Mouse (Mus musculus): ENCODE results near the gene Csnk1e. TPM values are rescaled to one million over a fixed set of nuclear protein-coding genes. Genes with fewer than 3 reads are reported as not detected.

The Csnk1e gene
- polyA plus RNA-seq, 1 experiment from 2014 or later, result 267 TPM

DNA sequence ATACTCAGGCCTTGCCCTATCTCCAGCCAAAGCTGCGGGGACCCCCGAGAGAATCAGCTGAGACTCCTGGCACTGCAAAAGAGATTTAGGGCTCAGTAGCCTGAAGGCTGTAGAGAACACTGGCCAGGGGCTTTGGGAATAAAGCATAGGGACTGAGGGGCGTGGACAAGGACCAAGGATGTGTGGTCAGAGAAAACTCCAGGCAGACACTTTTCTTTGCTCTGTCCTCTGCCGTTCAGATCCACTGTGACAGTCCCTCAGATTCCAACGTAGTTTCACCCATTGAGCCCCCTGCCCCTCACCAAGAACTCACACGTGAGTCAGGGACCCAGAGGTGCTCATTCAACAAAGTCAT lies 13.1 kb downstream of the Csnk1e start:
- WGBS, result 4% methylated on average over 6 of the region's 6 CpGs
- no peaks in the 10 kb centered on the region for H3K9me3 ChIP-seq
- ATAC-seq (ENCODE audit: low FRiP score, low read depth), result peak; percentile 53
- H3K36me3 ChIP-seq, result peaks cover 19% of the 10 kb centered on the region
- H3K4me1 ChIP-seq, result peaks cover 46% of the 10 kb centered on the region
- H3K9ac ChIP-seq (replicated peaks), result peak overlapping the region; percentile 99
- H3K27ac ChIP-seq (replicated peaks), result peak overlapping the region; percentile 98
- H3K4me3 ChIP-seq, result peak overlapping the region; percentile 95
- peak overlapping the region; percentile 96 for H3K4me2 ChIP-seq (replicated peaks)
- peaks cover 13% of the 10 kb centered on the region; the same call in 1 of the 2 replicates for H3K27me3 ChIP-seq

DNA sequence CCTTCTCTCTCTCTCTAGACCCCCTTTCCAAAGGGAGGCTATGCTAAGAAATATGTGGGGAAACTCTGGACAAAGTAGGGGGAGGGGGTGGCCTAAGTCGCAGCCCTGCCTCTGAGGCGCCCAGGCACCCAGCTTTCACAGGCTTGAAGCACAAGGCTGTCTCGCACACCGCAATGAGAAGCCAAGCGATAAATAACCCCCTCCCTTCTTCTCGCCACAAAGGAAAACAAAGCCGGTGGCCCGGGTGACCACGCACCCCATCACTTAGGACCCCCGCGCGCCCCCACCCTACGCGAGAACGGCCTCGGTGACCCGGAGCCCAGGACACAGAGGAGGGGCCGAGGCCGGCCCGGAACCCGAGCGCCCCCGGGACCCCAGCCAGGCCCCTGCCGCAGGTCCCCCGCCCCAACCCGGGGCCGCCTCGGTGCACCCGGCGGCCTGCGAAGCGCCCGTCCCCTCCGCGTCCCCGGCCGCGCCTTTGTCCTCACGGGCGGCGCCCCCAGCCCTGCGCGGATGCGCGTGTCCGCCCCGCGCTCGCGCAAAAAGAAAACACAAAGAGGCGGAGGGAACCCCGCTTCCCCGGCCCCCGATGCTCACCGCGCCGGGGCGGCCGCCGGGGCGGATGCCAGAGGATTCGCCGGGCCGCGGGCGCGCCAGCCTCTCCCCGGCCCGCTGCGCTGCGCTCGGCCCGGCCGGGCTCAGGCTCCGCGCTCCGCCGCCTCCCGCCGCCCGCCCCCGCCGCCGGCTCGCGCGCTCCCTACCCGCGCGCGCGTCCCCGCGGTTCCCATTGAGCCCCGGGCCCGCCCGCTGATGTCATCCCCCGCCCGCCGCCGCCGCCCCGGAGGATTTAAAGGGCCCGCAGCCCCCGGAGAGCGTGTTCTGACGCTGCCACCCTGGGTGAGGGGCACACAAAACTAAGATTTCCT lies 13.8 kb downstream of the Csnk1e start:
- 1% methylated on average over 76 of the region's 107 CpGs for WGBS
- H3K4me1 ChIP-seq, result peaks cover 53% of the 10 kb centered on the region
- peak; percentile 81 for ATAC-seq (ENCODE audit: low FRiP score, low read depth)

GRCm38 (mm10) chr15:79440651-79441330 lies 14.6 kb downstream of the Csnk1e start:
- Histone ChIP-seq H3K4me2 (replicated peaks) (peak overlapping the region; percentile 96), H3K9me3 (no peaks in the 10 kb centered on the region), H3K27ac (replicated peaks) (peak overlapping the region; percentile 98), H3K9ac (replicated peaks) (peak overlapping the region; percentile 99), H3K27me3 (peaks cover 13% of the 10 kb centered on the region; the same call in 1 of the 2 replicates), H3K4me3 (peak overlapping the region; percentile 95), H3K4me1 (peaks cover 61% of the 10 kb centered on the region), H3K36me3 (peaks cover 33% of the 10 kb centered on the region)
- 22% methylated on average over 11 of the region's 11 CpGs for WGBS
- peak; percentile 21 for ATAC-seq (ENCODE audit: low FRiP score, low read depth)

More for the DNA sequence above, 13.8 kb downstream of the Csnk1e start:
- H3K4me3 ChIP-seq, result peak overlapping the region; percentile 95
- H3K27me3 ChIP-seq, result peaks cover 13% of the 10 kb centered on the region; the same call in 1 of the 2 replicates
- peak overlapping the region; percentile 98 for H3K27ac ChIP-seq (replicated peaks)
- H3K36me3 ChIP-seq, result peaks cover 25% of the 10 kb centered on the region
- H3K9ac ChIP-seq (replicated peaks), result peak overlapping the region; percentile 99
- H3K9me3 ChIP-seq, result no peaks in the 10 kb centered on the region
- peak overlapping the region; percentile 96 for H3K4me2 ChIP-seq (replicated peaks)

DNA sequence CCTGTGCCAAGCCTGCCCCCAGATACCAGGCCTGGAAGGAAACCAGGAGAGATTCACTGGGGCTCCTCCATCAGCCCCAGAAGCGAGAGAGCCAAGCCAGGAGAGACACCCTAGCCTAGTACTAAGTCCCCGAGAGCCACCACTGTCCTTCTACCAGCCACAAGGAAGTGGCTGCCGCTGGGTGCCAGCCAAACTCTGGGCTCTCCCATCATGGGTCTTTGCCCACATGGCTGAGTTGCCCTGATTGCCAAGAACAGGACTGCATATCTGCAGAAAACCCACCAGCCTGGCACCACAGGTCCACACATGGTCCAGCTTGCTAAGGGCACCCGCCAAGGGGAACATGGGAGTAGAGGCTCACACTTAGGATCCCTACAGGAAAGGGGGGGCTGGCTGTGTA lies 15.1 kb downstream of the Csnk1e start:
- H3K9ac ChIP-seq (replicated peaks), result peak overlapping the region; percentile 99
- no peaks in the 10 kb centered on the region for H3K9me3 ChIP-seq
- H3K27ac ChIP-seq (replicated peaks), result no peak overlapping the region
- H3K27me3 ChIP-seq, result peaks cover 11% of the 10 kb centered on the region; the same call in 1 of the 2 replicates
- H3K4me1 ChIP-seq, result peaks cover 67% of the 10 kb centered on the region
- H3K4me2 ChIP-seq (replicated peaks), result peak overlapping the region; percentile 96
- H3K36me3 ChIP-seq, result peaks cover 39% of the 10 kb centered on the region
- 84% methylated on average over 4 of the region's 4 CpGs for WGBS
- peak overlapping the region; percentile 95 for H3K4me3 ChIP-seq
- ATAC-seq (ENCODE audit: low FRiP score, low read depth), result no peak

DNA sequence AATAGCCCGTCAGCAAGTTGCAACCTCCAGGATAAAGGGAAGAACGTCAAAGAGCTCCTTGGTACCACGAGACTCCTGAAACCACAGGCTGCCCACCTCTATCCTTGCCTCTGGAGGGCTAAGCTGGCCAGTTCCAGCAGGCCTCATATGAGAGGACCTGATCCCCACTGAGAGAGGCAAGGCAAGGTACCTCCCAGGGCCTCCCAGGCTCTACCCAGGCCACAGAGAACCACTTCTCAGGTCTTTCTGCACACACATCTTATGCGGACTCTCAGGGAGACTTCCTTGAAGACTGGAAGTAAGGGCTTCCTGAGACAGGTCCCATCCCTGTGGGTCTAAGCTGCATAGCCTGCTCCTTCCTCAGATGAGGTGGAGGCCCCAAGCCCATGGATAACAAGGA lies 16.0 kb downstream of the Csnk1e start:
- Histone ChIP-seq H3K4me3 (peak overlapping the region; percentile 95), H3K4me1 (peaks cover 70% of the 10 kb centered on the region), H3K9me3 (no peaks in the 10 kb centered on the region), H3K27me3 (peaks cover 10% of the 10 kb centered on the region; the same call in 1 of the 2 replicates), H3K36me3 (peaks cover 47% of the 10 kb centered on the region), H3K4me2 (replicated peaks) (peak overlapping the region; percentile 96), H3K27ac (replicated peaks) (no peak overlapping the region), H3K9ac (replicated peaks) (peak overlapping the region; percentile 99)
- ATAC-seq (ENCODE audit: low FRiP score, low read depth), result no peak
- WGBS, result 85% methylated on average over 4 of the region's 4 CpGs

- peaks cover 70% of the 10 kb centered on the region for H3K4me1 ChIP-seq
- WGBS, result 88% methylated on average over 8 of the region's 8 CpGs
- peaks cover 53% of the 10 kb centered on the region for H3K36me3 ChIP-seq
- H3K27me3 ChIP-seq, result peaks cover 10% of the 10 kb centered on the region; the same call in 1 of the 2 replicates
- no peak overlapping the region for H3K27ac ChIP-seq (replicated peaks)
- 0 out of 2 replicates have a peak overlapping the region, but pooled peaks have one; percentile 10 for H3K4me3 ChIP-seq
- peak overlapping the region; percentile 96 for H3K4me2 ChIP-seq (replicated peaks)
- ATAC-seq (ENCODE audit: low FRiP score, low read depth), result no peak
- H3K9ac ChIP-seq (replicated peaks), result peak overlapping the region; percentile 99; the same call in 1 of the 2 replicates
- H3K9me3 ChIP-seq, result no peaks in the 10 kb centered on the region
Observed at GRCm38 (mm10) chr15:79438816-79439215, 16.6 kb downstream of the Csnk1e start.

- Histone ChIP-seq H3K4me2 (replicated peaks) (peak overlapping the region; percentile 96), H3K27me3 (peaks cover 5% of the 10 kb centered on the region; the same call in 1 of the 2 replicates), H3K4me3 (0 out of 2 replicates have a peak overlapping the region, but pooled peaks have one; percentile 10), H3K4me1 (peaks cover 70% of the 10 kb centered on the region), H3K9me3 (no peaks in the 10 kb centered on the region), H3K27ac (replicated peaks) (no peak overlapping the region), H3K9ac (replicated peaks) (peak overlapping the region; percentile 12; the same call in 1 of the 2 replicates), H3K36me3 (peaks cover 58% of the 10 kb centered on the region)
- WGBS, result 82% methylated on average over 6 of the region's 6 CpGs
- ATAC-seq (ENCODE audit: low FRiP score, low read depth), result no peak
Observed at GRCm38 (mm10) chr15:79438209-79438810, 17.1 kb downstream of the Csnk1e start.

GRCm38 (mm10) chr15:79437541-79438208 lies 17.7 kb downstream of the Csnk1e start:
- H3K27me3 ChIP-seq, result no peaks in the 10 kb centered on the region
- no peak overlapping the region for H3K9ac ChIP-seq (replicated peaks)
- H3K4me2 ChIP-seq (replicated peaks), result peak overlapping the region; percentile 96; the same call in 1 of the 2 replicates
- H3K36me3 ChIP-seq, result peaks cover 65% of the 10 kb centered on the region
- no peak overlapping the region for H3K27ac ChIP-seq (replicated peaks)
- WGBS, result 92% methylated on average over 12 of the region's 12 CpGs
- H3K9me3 ChIP-seq, result no peaks in the 10 kb centered on the region
- H3K4me1 ChIP-seq, result peaks cover 72% of the 10 kb centered on the region
- no peak for ATAC-seq (ENCODE audit: low FRiP score, low read depth)
- no peak overlapping the region for H3K4me3 ChIP-seq

- Histone ChIP-seq H3K4me1 (peaks cover 69% of the 10 kb centered on the region), H3K4me2 (replicated peaks) (no peak overlapping the region; the same call in 1 of the 2 replicates), H3K9ac (replicated peaks) (0 out of 2 replicates have a peak overlapping the region, but pooled peaks have one; percentile 8), H3K27me3 (no peaks in the 10 kb centered on the region), H3K27ac (replicated peaks) (no peak overlapping the region), H3K36me3 (peaks cover 76% of the 10 kb centered on the region), H3K9me3 (no peaks in the 10 kb centered on the region), H3K4me3 (no peak overlapping the region)
- 69% methylated on average over 7 of the region's 7 CpGs for WGBS
- ATAC-seq (ENCODE audit: low FRiP score, low read depth), result no peak
Observed at GRCm38 (mm10) chr15:79436481-79436921, 18.9 kb downstream of the Csnk1e start.

DNA sequence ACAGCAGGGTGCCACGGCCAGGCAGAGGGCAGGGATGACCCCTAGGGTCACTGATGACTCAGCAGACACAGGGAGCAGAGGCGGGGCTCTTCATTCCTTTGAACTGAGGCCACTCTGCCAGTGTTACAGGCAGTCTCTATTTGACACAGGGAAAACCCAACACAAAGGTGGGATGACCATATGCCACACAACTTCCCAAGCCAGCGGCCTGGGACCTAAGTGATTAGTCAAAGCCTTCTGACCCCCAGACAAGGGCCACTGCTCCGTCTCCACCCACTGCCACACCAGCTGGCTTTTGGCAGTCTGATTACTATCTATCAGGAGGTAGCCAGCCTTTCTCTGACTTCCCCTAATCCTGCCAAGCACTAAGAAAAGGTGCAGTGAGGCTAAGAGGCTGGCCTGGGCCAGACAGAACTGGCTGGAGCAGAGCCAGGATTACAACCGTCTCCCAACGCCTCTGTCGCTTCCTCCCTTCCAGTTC lies 20.1 kb downstream of the Csnk1e start:
- H3K36me3 ChIP-seq, result peaks cover 89% of the 10 kb centered on the region
- H3K9ac ChIP-seq (replicated peaks), result no peak overlapping the region
- no peak overlapping the region for H3K4me3 ChIP-seq
- no peak for ATAC-seq (ENCODE audit: low FRiP score, low read depth)
- H3K4me1 ChIP-seq, result peaks cover 63% of the 10 kb centered on the region
- no peak overlapping the region for H3K4me2 ChIP-seq (replicated peaks)
- no peaks in the 10 kb centered on the region for H3K27me3 ChIP-seq
- 27% methylated on average over 7 of the region's 7 CpGs for WGBS
- no peak overlapping the region; the same call in 1 of the 2 replicates for H3K27ac ChIP-seq (replicated peaks)
- H3K9me3 ChIP-seq, result no peaks in the 10 kb centered on the region

DNA sequence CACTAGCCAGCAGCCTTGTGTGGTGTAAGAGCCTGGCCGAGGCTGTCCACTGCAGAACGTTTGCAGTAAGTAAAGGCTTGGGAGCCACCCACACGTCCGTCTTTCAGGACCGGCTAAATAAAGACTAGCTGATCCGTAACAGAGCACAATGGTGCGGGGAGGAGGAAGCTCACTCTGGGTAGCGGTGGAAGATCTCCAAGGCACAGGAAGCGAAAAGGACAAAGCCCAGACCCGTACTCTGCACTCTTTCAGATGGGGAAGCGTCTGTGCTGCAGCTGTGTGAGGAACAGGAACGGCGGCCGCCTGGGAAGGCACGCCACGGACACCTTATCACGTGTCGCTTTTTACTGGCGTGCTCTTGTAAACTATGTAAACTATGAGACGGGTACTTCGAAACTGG lies 22.5 kb downstream of the Csnk1e start:
- no peaks in the 10 kb centered on the region for H3K27me3 ChIP-seq
- peaks cover 40% of the 10 kb centered on the region for H3K4me1 ChIP-seq
- H3K4me3 ChIP-seq, result no peak overlapping the region
- H3K36me3 ChIP-seq, result peaks cover 100% of the 10 kb centered on the region
- 40% methylated on average over 21 of the region's 21 CpGs for WGBS
- peak overlapping the region; percentile 47 for H3K27ac ChIP-seq (replicated peaks)
- H3K4me2 ChIP-seq (replicated peaks), result no peak overlapping the region
- H3K9ac ChIP-seq (replicated peaks), result no peak overlapping the region
- H3K9me3 ChIP-seq, result no peaks in the 10 kb centered on the region
- no peak for ATAC-seq (ENCODE audit: low FRiP score, low read depth)
